Mouse (Mus musculus): ENCODE results near the gene Zim1. TPM values are rescaled to one million over a fixed set of nuclear protein-coding genes. Genes with fewer than 3 reads are reported as not detected.

Gene Zim1
- polyA plus RNA-seq (2014; fragmentation: Illumina TruSeq; extraction: RNeasy Lipid Tissue Mini Kit (QIAGEN cat#74804); ENCODE audit: low read depth, low replicate concordance) = 0.10 TPM

GRCm38 (mm10) chr7:6696241-6697045, at the start of gene Zim1:
Gene Zim1, minus strand, starts transcription at chr7:6696450.

GRCm38 (mm10) chr7:6730241-6730640, 34.0 kb upstream of the Zim1 start, which contains the start of the genes Peg3 and Usp29:
Gene Peg3, minus strand, starts transcription at chr7:6730431.
Gene Usp29, plus strand, starts transcription at chr7:6730578.

Other genes starting within 250 kb of the Zim1 start
- 0.17 TPM for gene Olfr1336, start 240.3 kb downstream of the Zim1 start, polyA plus RNA-seq (2014; fragmentation: Illumina TruSeq; extraction: RNeasy Lipid Tissue Mini Kit (QIAGEN cat#74804); ENCODE audit: low read depth, low replicate concordance)
- 0.07 TPM for gene Olfr1346, start 229.3 kb downstream of the Zim1 start, polyA plus RNA-seq (2014; fragmentation: Illumina TruSeq; extraction: RNeasy Lipid Tissue Mini Kit (QIAGEN cat#74804); ENCODE audit: low read depth, low replicate concordance)
- not detected for gene Olfr5, start 209.5 kb downstream of the Zim1 start, polyA plus RNA-seq (2014; fragmentation: Illumina TruSeq; extraction: RNeasy Lipid Tissue Mini Kit (QIAGEN cat#74804); ENCODE audit: low read depth, low replicate concordance)
- gene Olfr1347, start 196.7 kb downstream of the Zim1 start, polyA plus RNA-seq (2014; fragmentation: Illumina TruSeq; extraction: RNeasy Lipid Tissue Mini Kit (QIAGEN cat#74804); ENCODE audit: low read depth, low replicate concordance) = not detected
- not detected for gene Olfr1348, start 187.7 kb downstream of the Zim1 start, polyA plus RNA-seq (2014; fragmentation: Illumina TruSeq; extraction: RNeasy Lipid Tissue Mini Kit (QIAGEN cat#74804); ENCODE audit: low read depth, low replicate concordance)
- gene Olfr1349, start 173.5 kb downstream of the Zim1 start, polyA plus RNA-seq (2014; fragmentation: Illumina TruSeq; extraction: RNeasy Lipid Tissue Mini Kit (QIAGEN cat#74804); ENCODE audit: low read depth, low replicate concordance) = 0.29 TPM
- gene Olfr1350, start 131.6 kb downstream of the Zim1 start, polyA plus RNA-seq (2014; fragmentation: Illumina TruSeq; extraction: RNeasy Lipid Tissue Mini Kit (QIAGEN cat#74804); ENCODE audit: low read depth, low replicate concordance) = not detected
- 5.7 TPM for gene Peg3, start 34.0 kb upstream of the Zim1 start, polyA plus RNA-seq (2014; fragmentation: Illumina TruSeq; extraction: RNeasy Lipid Tissue Mini Kit (QIAGEN cat#74804); ENCODE audit: low read depth, low replicate concordance)
- 0.74 TPM for gene Usp29, start 34.1 kb upstream of the Zim1 start, polyA plus RNA-seq (2014; fragmentation: Illumina TruSeq; extraction: RNeasy Lipid Tissue Mini Kit (QIAGEN cat#74804); ENCODE audit: low read depth, low replicate concordance)